Mouse (Mus musculus): Measurements from ENCODE around the gene Rbm4. TPM values are rescaled to one million over a fixed set of nuclear protein-coding genes. Genes with fewer than 3 reads are reported as not detected.
A peak's percentile ranks its signal among the peaks of the same experiment; 100 is the strongest.

Rbm4 gene
- polyA plus RNA-seq, 1 experiment from 2014 or later: 60.7 TPM

DNA sequence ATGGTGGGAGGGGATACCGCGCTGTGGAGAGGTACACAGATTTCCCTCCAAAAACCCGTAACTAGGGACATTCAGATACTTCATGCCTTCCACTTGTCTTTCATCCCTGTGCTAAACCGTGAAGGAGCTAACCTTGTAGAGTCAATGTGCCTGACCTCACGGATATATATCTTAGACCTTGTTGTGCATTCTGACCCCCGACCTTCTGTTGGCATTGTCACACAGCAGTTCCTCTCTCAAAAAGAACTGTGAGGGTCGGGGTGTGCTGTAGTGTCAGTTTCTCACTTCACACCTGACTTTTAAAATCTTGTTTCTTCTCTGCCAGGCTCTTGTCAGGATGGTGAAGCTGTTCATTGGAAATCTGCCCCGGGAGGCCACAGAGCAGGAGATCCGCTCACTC is 36.8 kb downstream of the Rbm4 start:
- Histone ChIP-seq H3K27ac (ENCODE audit: low read length) (peak overlapping the region; percentile 91), H3K4me1 (ENCODE audit: control insufficient read depth, insufficient read depth, low read length) (peaks cover 10% of the 10 kb centered on the region; the same call in 1 of the 2 replicates), H3K9ac (replicated peaks; ENCODE audit: low read depth, low read length) (peak overlapping the region; percentile 71), H3K4me3 (ENCODE audit: low read depth, low read length) (peak overlapping the region; percentile 63), H3K4me2 (replicated peaks; ENCODE audit: low read depth, low read length) (peak overlapping the region; percentile 53), H3K36me3 (ENCODE audit: control insufficient read depth, insufficient read depth, low read length) (peaks cover 14% of the 10 kb centered on the region; the same call in 1 of the 2 replicates), H3K9me3 (ENCODE audit: control insufficient read depth, low read depth, low read length) (no peaks in the 10 kb centered on the region), H3K27me3 (ENCODE audit: control insufficient read depth, insufficient read depth, low read length) (no peaks in the 10 kb centered on the region)
- peak; percentile 2; the same call in 1 of the 2 replicates for ATAC-seq (ENCODE audit: insufficient number of reproducible peaks, insufficient read depth, low FRiP score, low read depth)
- 4% methylated on average over 9 of the region's 9 CpGs for WGBS

DNA sequence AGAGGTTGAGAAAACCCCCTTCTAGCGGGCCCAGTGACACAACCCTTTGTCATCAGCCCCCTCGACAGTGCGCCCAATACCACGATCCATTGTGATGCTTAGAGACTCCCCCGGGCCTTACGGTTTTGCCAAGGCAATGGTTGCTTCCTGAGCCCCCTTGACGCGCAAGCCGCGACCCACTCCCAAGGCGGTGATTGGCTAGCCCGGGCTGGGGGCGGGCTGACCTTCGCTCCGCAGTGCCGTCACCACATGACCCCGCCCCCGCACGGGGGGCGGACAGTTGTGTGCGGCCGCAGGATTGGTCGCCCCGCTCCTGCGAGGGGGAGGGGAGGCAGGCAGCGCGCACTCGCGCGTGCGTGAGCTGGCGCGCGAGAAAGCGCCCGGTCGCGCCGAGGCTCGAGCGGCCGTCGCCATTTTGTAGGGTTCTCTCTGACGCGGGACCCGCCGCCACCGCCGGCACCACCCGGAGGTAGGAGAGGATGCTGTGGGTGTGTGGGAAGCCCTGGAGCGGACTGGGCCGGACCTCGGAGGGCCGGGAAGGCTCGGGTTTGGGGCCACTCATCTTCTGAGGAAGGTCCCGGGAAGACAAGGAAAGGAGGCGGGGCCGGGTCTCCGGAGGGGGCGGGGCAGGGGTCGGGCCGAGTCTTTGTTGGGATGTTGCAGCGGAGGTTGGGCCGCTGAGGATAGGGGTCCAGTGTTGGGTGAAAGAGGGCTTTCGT is 37.3 kb downstream of the Rbm4 start, which contains the start of gene Rbm4b:
Gene Rbm4b (plus strand): TSS at position 305 of the 719 bp plus-strand sequence.
- Histone ChIP-seq H3K4me1 (ENCODE audit: control insufficient read depth, insufficient read depth, low read length) (peaks cover 10% of the 10 kb centered on the region; the same call in 1 of the 2 replicates), H3K4me2 (replicated peaks; ENCODE audit: low read depth, low read length) (peak within 1 kb of the TSS; percentile 69), H3K9me3 (ENCODE audit: control insufficient read depth, low read depth, low read length) (no peaks in the 10 kb centered on the region), H3K27me3 (ENCODE audit: control insufficient read depth, insufficient read depth, low read length) (no peaks in the 10 kb centered on the region), H3K27ac (ENCODE audit: low read length) (peak within 1 kb of the TSS; percentile 91), H3K4me3 (ENCODE audit: low read depth, low read length) (peak within 1 kb of the TSS; percentile 63), H3K36me3 (ENCODE audit: control insufficient read depth, insufficient read depth, low read length) (peaks cover 11% of the 10 kb centered on the region; the same call in 1 of the 2 replicates), H3K9ac (replicated peaks; ENCODE audit: low read depth, low read length) (peak within 1 kb of the TSS; percentile 71)
- peak; percentile 96 for ATAC-seq (ENCODE audit: insufficient number of reproducible peaks, insufficient read depth, low FRiP score, low read depth)
- under 1% methylated on average over 64 of the region's 65 CpGs for WGBS

- Histone ChIP-seq H3K4me2 (replicated peaks; ENCODE audit: low read depth, low read length) (peak overlapping the region; percentile 69), H3K4me1 (ENCODE audit: control insufficient read depth, insufficient read depth, low read length) (peaks cover 10% of the 10 kb centered on the region; the same call in 1 of the 2 replicates), H3K9ac (replicated peaks; ENCODE audit: low read depth, low read length) (peak overlapping the region; percentile 36), H3K9me3 (ENCODE audit: control insufficient read depth, low read depth, low read length) (no peaks in the 10 kb centered on the region), H3K4me3 (ENCODE audit: low read depth, low read length) (peak overlapping the region; percentile 63), H3K27me3 (ENCODE audit: control insufficient read depth, insufficient read depth, low read length) (no peaks in the 10 kb centered on the region), H3K36me3 (ENCODE audit: control insufficient read depth, insufficient read depth, low read length) (peaks cover 4% of the 10 kb centered on the region; the same call in 1 of the 2 replicates), H3K27ac (ENCODE audit: low read length) (peak overlapping the region; percentile 86)
- WGBS: 0% methylated on average over 10 of the region's 10 CpGs
- ATAC-seq (ENCODE audit: insufficient number of reproducible peaks, insufficient read depth, low FRiP score, low read depth): peak; percentile 64; the same call in 1 of the 2 replicates
These were observed 38.0 kb downstream of the Rbm4 start for GRCm38 (mm10) chr19:4755565-4756192.

- no peak overlapping the region for H3K27ac ChIP-seq (ENCODE audit: low read length)
- no peaks in the 10 kb centered on the region for H3K4me1 ChIP-seq (ENCODE audit: control insufficient read depth, insufficient read depth, low read length)
- H3K4me2 ChIP-seq (replicated peaks; ENCODE audit: low read depth, low read length): no peak overlapping the region
- no peak overlapping the region for H3K4me3 ChIP-seq (ENCODE audit: low read depth, low read length)
- H3K36me3 ChIP-seq (ENCODE audit: control insufficient read depth, insufficient read depth, low read length): no peaks in the 10 kb centered on the region
- 92% methylated on average over 6 of the region's 6 CpGs for WGBS
- no peaks in the 10 kb centered on the region for H3K27me3 ChIP-seq (ENCODE audit: control insufficient read depth, insufficient read depth, low read length)
- H3K9ac ChIP-seq (replicated peaks; ENCODE audit: low read depth, low read length): no peak overlapping the region
- H3K9me3 ChIP-seq (ENCODE audit: control insufficient read depth, low read depth, low read length): no peaks in the 10 kb centered on the region
- ATAC-seq (ENCODE audit: insufficient number of reproducible peaks, insufficient read depth, low FRiP score, low read depth): no peak
These were observed 43.7 kb downstream of the Rbm4 start for GRCm38 (mm10) chr19:4749975-4750374.

- no peaks in the 10 kb centered on the region for H3K27me3 ChIP-seq (ENCODE audit: control insufficient read depth, insufficient read depth, low read length)
- no peaks in the 10 kb centered on the region for H3K9me3 ChIP-seq (ENCODE audit: control insufficient read depth, low read depth, low read length)
- no peak overlapping the region for H3K9ac ChIP-seq (replicated peaks; ENCODE audit: low read depth, low read length)
- H3K4me1 ChIP-seq (ENCODE audit: control insufficient read depth, insufficient read depth, low read length): no peaks in the 10 kb centered on the region
- peaks cover 3% of the 10 kb centered on the region; the same call in 1 of the 2 replicates for H3K36me3 ChIP-seq (ENCODE audit: control insufficient read depth, insufficient read depth, low read length)
- no peak overlapping the region for H3K4me2 ChIP-seq (replicated peaks; ENCODE audit: low read depth, low read length)
- ATAC-seq (ENCODE audit: insufficient number of reproducible peaks, insufficient read depth, low FRiP score, low read depth): no peak
- H3K27ac ChIP-seq (ENCODE audit: low read length): no peak overlapping the region
- WGBS: 82% methylated on average over 10 of the region's 10 CpGs
- no peak overlapping the region for H3K4me3 ChIP-seq (ENCODE audit: low read depth, low read length)
These were observed 45.2 kb downstream of the Rbm4 start for GRCm38 (mm10) chr19:4748493-4748892.

GRCm38 (mm10) chr19:4747631-4748312 is 45.9 kb downstream of the Rbm4 start:
- no peak for ATAC-seq (ENCODE audit: insufficient number of reproducible peaks, insufficient read depth, low FRiP score, low read depth)
- Histone ChIP-seq H3K36me3 (ENCODE audit: control insufficient read depth, insufficient read depth, low read length) (peaks cover 3% of the 10 kb centered on the region; the same call in 1 of the 2 replicates), H3K9me3 (ENCODE audit: control insufficient read depth, low read depth, low read length) (no peaks in the 10 kb centered on the region), H3K4me3 (ENCODE audit: low read depth, low read length) (no peak overlapping the region), H3K4me2 (replicated peaks; ENCODE audit: low read depth, low read length) (no peak overlapping the region), H3K4me1 (ENCODE audit: control insufficient read depth, insufficient read depth, low read length) (no peaks in the 10 kb centered on the region), H3K27ac (ENCODE audit: low read length) (no peak overlapping the region), H3K27me3 (ENCODE audit: control insufficient read depth, insufficient read depth, low read length) (no peaks in the 10 kb centered on the region), H3K9ac (replicated peaks; ENCODE audit: low read depth, low read length) (no peak overlapping the region)
- WGBS: 90% methylated on average over 9 of the region's 9 CpGs

DNA sequence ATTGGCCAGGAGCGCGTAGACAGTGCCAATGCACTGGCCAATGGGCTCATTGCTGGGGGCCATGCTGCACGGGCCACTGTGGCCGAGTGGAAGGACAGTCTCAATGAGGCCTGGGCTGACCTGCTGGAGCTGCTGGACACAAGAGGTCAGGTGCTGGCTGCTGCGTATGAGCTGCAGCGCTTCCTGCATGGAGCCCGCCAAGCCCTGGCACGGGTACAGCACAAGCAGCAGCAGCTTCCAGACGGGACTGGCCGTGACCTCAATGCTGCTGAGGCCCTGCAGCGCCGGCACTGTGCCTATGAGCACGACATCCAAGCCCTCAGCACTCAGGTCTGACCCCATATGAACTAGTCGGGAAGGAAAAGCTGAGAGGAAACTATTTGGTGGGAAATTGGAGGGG is 47.1 kb downstream of the Rbm4 start:
- 87% methylated on average over 14 of the region's 14 CpGs for WGBS
- ATAC-seq (ENCODE audit: insufficient number of reproducible peaks, insufficient read depth, low FRiP score, low read depth): no peak

GRCm38 (mm10) chr19:4745681-4746080 is 48.0 kb downstream of the Rbm4 start:
- H3K27ac ChIP-seq (ENCODE audit: low read length): no peak overlapping the region
- H3K4me3 ChIP-seq (ENCODE audit: low read depth, low read length): no peak overlapping the region
- H3K9ac ChIP-seq (replicated peaks; ENCODE audit: low read depth, low read length): no peak overlapping the region
- no peaks in the 10 kb centered on the region for H3K27me3 ChIP-seq (ENCODE audit: control insufficient read depth, insufficient read depth, low read length)
- 95% methylated on average over 10 of the region's 10 CpGs for WGBS
- no peaks in the 10 kb centered on the region for H3K9me3 ChIP-seq (ENCODE audit: control insufficient read depth, low read depth, low read length)
- no peak overlapping the region for H3K4me2 ChIP-seq (replicated peaks; ENCODE audit: low read depth, low read length)
- no peaks in the 10 kb centered on the region for H3K4me1 ChIP-seq (ENCODE audit: control insufficient read depth, insufficient read depth, low read length)
- peaks cover 3% of the 10 kb centered on the region; the same call in 1 of the 2 replicates for H3K36me3 ChIP-seq (ENCODE audit: control insufficient read depth, insufficient read depth, low read length)
- no peak for ATAC-seq (ENCODE audit: insufficient number of reproducible peaks, insufficient read depth, low FRiP score, low read depth)

More for the DNA sequence above, 47.1 kb downstream of the Rbm4 start:
- no peaks in the 10 kb centered on the region for H3K9me3 ChIP-seq (ENCODE audit: control insufficient read depth, low read depth, low read length)
- H3K4me2 ChIP-seq (replicated peaks; ENCODE audit: low read depth, low read length): no peak overlapping the region
- H3K4me1 ChIP-seq (ENCODE audit: control insufficient read depth, insufficient read depth, low read length): no peaks in the 10 kb centered on the region
- no peaks in the 10 kb centered on the region for H3K27me3 ChIP-seq (ENCODE audit: control insufficient read depth, insufficient read depth, low read length)
- H3K27ac ChIP-seq (ENCODE audit: low read length): no peak overlapping the region
- peaks cover 3% of the 10 kb centered on the region; the same call in 1 of the 2 replicates for H3K36me3 ChIP-seq (ENCODE audit: control insufficient read depth, insufficient read depth, low read length)
- no peak overlapping the region for H3K9ac ChIP-seq (replicated peaks; ENCODE audit: low read depth, low read length)
- H3K4me3 ChIP-seq (ENCODE audit: low read depth, low read length): no peak overlapping the region
